Mouse (Mus musculus) CH12.LX (cell line): ENCODE data around the gene 4930455H04Rik.

ENCODE experiments used
- BHLHE40 ChIP-seq: IDR thresholded peaks from 2 replicates; pipeline ENCODE4 v1.6.1; 2011; ENCODE audit warnings: mild to moderate bottlenecking, low read depth, low read length, improper control_type of control experiment
- CTCF ChIP-seq, 2 experiments: IDR thresholded peaks in 1 of 2; conservative IDR thresholded peaks in 1 of 2; 2 replicates each; pipeline ENCODE4 v1.5.1; 2011 to 2012; ENCODE audit warnings: low read depth in 2 of 2, low read length in 2 of 2, improper control_type of control experiment in 1 of 2, inconsistent platforms in 1 of 2, mild to moderate bottlenecking in 1 of 2, moderate library complexity in 1 of 2
- GABPA ChIP-seq: IDR thresholded peaks from 2 replicates; pipeline ENCODE4 v1.6.1; 2012; ENCODE audit warnings: low read depth, low read length, improper control_type of control experiment, inconsistent platforms; ENCODE audit not compliant: insufficient replicate concordance
- IRF4 ChIP-seq: IDR thresholded peaks from 2 replicates; pipeline ENCODE4 v1.6.1; 2014; ENCODE audit warnings: low read depth, mild to moderate bottlenecking, inconsistent platforms, low read length, improper control_type of control experiment
- KAT2A ChIP-seq: IDR thresholded peaks from 2 replicates; pipeline ENCODE4 v1.6.1; 2012; ENCODE audit warnings: low read length, improper control_type of control experiment, inconsistent platforms; ENCODE audit not compliant: insufficient replicate concordance
- NELFE ChIP-seq: IDR thresholded peaks from 2 replicates; pipeline ENCODE4 v1.6.1; 2011; ENCODE audit warnings: low read depth, low read length, improper control_type of control experiment
- NRF1 ChIP-seq: IDR thresholded peaks from 2 replicates; pipeline ENCODE4 v1.6.1; 2014; ENCODE audit warnings: low read depth, mild to moderate bottlenecking, inconsistent platforms, low read length, improper control_type of control experiment, moderate library complexity
- POLR2A ChIP-seq: IDR thresholded peaks from 2 replicates; pipeline ENCODE4 v1.6.1; 2011; ENCODE audit warnings: low read depth, mild to moderate bottlenecking, improper control_type of control experiment, low read length
- POLR2AphosphoS2 ChIP-seq: IDR thresholded peaks from 2 replicates; pipeline ENCODE4 v1.6.1; 2011; ENCODE audit warnings: low read depth, low read length, improper control_type of control experiment
- RAD21 ChIP-seq: IDR thresholded peaks from 2 replicates; pipeline ENCODE4 v1.6.1; 2011; ENCODE audit warnings: low read depth, mild to moderate bottlenecking, low read length, improper control_type of control experiment, moderate library complexity
- TCF12 ChIP-seq: IDR thresholded peaks from 2 replicates; pipeline ENCODE4 v1.6.1; 2014; ENCODE audit warnings: low read depth, mild to moderate bottlenecking, inconsistent platforms, low read length, improper control_type of control experiment
- USF1 ChIP-seq: IDR thresholded peaks from 2 replicates; pipeline ENCODE4 v1.6.1; 2014; ENCODE audit warnings: low read depth, mild to moderate bottlenecking, inconsistent platforms, low read length, improper control_type of control experiment
- ZC3H11A ChIP-seq: IDR thresholded peaks from 2 replicates; pipeline ENCODE4 v1.6.1; 2012; ENCODE audit warnings: low read depth, mild to moderate bottlenecking, inconsistent platforms, low read length, improper control_type of control experiment
- ZNF384 ChIP-seq: IDR thresholded peaks from 2 replicates; pipeline ENCODE4 v1.6.1; 2012; ENCODE audit warnings: low read depth, low read length, improper control_type of control experiment, inconsistent platforms

- TF ChIP-seq USF1 (no peak), CTCF (conservative IDR thresholded peaks at IDR 0.05 in 1 of 2, IDR thresholded peaks at IDR 0.05 in 1 of 2; ENCODE audit: low read depth in 2 of 2, low read length in 2 of 2) (no peak), POLR2A (no peak), ZC3H11A (no peak), KAT2A (no peak), RAD21 (no peak), ZNF384 (no peak), POLR2AphosphoS2 (no peak), NRF1 (no peak), GABPA (no peak), IRF4 (no peak), NELFE (no peak), TCF12 (no peak), BHLHE40 (no peak)
Observed at GRCm38 (mm10) chr3:116991180-116991579, 23.1 kb downstream of the 4930455H04Rik start.
